Mouse (Mus musculus) kidney, adult 11 months (tissue): Measurements from ENCODE around the gene Celf5.
A peak's percentile ranks its signal among the peaks of the same experiment; 100 is the strongest.

ENCODE experiments used
- DNase-seq: peaks from one replicate; pipeline ENCODE4 v3.0.0; 2022

Gene Celf5

GRCm38 (mm10) chr10:81412586-81413309 is 69.8 kb downstream of the Celf5 start:
- DNase-seq, result peak; percentile 51

DNA sequence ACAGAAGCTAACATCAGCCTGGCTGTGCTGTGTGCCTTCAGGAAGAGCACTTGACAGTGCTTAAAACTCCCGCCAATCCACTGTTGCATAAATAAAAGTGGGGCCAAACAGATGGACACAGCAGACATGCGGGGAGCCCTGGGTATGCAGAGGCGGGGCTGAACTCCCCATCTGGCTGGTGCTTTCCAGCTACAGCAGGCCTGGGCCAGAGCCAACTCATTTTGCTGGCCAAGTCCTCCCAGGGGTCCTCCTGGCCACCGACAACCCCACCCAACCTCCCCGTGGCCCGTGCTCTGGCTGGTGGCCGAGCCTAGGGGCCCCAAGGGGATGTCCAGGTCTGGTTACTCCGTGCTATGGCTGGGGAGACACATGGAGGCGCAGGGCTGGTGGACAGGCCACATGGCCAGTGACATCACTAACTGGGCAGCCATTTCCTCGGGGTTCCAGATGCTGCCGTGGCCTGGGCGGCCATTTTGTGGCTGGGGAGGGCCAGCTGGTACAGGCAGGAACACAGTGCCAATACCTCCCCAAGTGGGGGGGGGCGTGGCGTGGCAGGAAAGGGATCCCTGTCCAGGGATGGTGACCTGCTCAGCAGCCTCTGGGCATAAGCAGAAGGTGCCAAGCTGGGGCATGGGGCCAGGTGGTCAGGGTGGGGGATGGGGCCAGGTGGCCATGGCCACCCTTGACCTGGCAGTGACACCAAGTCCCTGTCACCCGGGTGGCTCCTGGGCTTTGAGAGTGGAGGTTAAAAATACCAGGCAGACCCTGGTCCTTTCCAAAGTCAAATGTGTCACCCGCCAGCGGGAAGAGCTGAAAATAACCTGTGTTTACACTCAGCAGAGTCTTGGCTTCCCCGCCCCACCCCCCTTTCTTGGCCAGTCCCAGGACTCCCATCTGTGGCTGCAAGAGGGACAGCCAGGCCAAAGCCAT is 70.8 kb downstream of the Celf5 start:
- DNase-seq, result peak; percentile 93

GRCm38 (mm10) chr10:81410981-81411380 is 71.5 kb downstream of the Celf5 start:
- DNase-seq, result no peak

- DNase-seq, result no peak
These were observed 72.2 kb downstream of the Celf5 start for GRCm38 (mm10) chr10:81410350-81410749.

DNA sequence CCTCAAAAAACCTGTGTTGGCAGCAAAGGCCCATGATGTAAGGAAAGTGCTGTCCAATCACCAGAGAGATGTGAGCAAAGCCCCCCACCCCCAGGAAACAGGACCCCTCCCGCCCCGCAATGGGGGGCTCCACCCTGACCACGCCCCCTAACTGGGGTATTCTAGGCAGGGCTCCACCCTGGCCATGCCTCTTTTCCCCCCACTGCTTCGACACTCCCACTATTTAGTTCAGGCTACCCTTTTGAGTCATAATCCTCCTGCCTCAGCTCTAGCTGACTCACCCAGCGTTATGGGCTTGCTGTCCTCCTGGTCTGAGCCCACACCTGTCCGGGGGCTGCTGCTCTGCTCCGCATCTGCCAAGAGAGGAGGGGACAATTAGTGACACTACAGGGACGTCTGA is 73.2 kb downstream of the Celf5 start:
- no peak for DNase-seq
